Mouse (Mus musculus): ENCODE results near the gene St6gal1. TPM values are rescaled to one million over a fixed set of nuclear protein-coding genes. Genes with fewer than 3 reads are reported as not detected.

The St6gal1 gene
- polyA plus RNA-seq, 1 experiment: 11.5 TPM

DNA sequence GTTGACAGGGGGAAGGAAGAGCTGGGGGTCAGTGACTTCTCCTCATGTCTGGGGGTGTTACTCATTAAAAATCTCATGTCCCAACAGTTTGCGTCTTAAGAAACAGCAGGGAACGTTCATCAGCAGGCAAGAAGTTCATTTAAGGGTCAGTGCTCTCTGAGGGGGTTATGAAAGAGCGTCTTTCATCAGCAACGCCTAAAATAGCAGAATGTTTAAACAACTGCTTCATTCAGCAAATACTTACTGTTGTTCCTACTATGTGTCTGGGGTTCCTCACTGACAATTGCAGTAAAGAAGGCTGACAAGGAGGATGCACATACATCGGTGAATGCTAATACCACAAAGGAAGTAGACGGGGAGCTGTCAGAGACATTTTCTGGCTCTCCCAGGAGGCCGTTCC, 90.2 kb downstream of the St6gal1 start:
- WGBS: 29% methylated on average over 7 of the region's 7 CpGs
- Histone ChIP-seq H3K4me1 (ENCODE audit: control insufficient read depth, insufficient read depth, low read length) (no peaks in the 10 kb centered on the region), H3K4me3 (replicated peaks; ENCODE audit: insufficient read depth, low read depth, low read length) (no peak overlapping the region), H3K27me3 (ENCODE audit: control insufficient read depth, insufficient read depth, low read length) (no peaks in the 10 kb centered on the region), H3K27ac (ENCODE audit: insufficient read depth, low read length) (no peak overlapping the region)
- TF ChIP-seq CTCF (IDR thresholded peaks at IDR 0.05; ENCODE audit: borderline replicate concordance, insufficient read depth, low read depth, low read length) (no peak), POLR2A (IDR thresholded peaks at IDR 0.05; ENCODE audit: borderline replicate concordance, insufficient read depth, low read length) (no peak)
- DNase-seq: no peak

- Histone ChIP-seq H3K27me3 (ENCODE audit: control insufficient read depth, insufficient read depth, low read length) (no peaks in the 10 kb centered on the region), H3K27ac (ENCODE audit: insufficient read depth, low read length) (no peak overlapping the region), H3K4me3 (replicated peaks; ENCODE audit: insufficient read depth, low read depth, low read length) (no peak overlapping the region), H3K4me1 (ENCODE audit: control insufficient read depth, insufficient read depth, low read length) (no peaks in the 10 kb centered on the region)
- DNase-seq: no peak
- WGBS: 81% methylated on average over 7 of the region's 7 CpGs
- no peak for TF ChIP-seq CTCF (IDR thresholded peaks at IDR 0.05; ENCODE audit: borderline replicate concordance, insufficient read depth, low read depth, low read length)
- TF ChIP-seq POLR2A (IDR thresholded peaks at IDR 0.05; ENCODE audit: borderline replicate concordance, insufficient read depth, low read length): no peak
Observed at GRCm38 (mm10) chr16:23317411-23318047, 93.0 kb downstream of the St6gal1 start.

- Histone ChIP-seq H3K27me3 (ENCODE audit: control insufficient read depth, insufficient read depth, low read length) (no peaks in the 10 kb centered on the region), H3K4me1 (ENCODE audit: control insufficient read depth, insufficient read depth, low read length) (no peaks in the 10 kb centered on the region), H3K27ac (ENCODE audit: insufficient read depth, low read length) (no peak overlapping the region), H3K4me3 (replicated peaks; ENCODE audit: insufficient read depth, low read depth, low read length) (no peak overlapping the region)
- 54% methylated on average over 3 of the region's 3 CpGs for WGBS
- TF ChIP-seq CTCF (IDR thresholded peaks at IDR 0.05; ENCODE audit: borderline replicate concordance, insufficient read depth, low read depth, low read length): no peak
- TF ChIP-seq POLR2A (IDR thresholded peaks at IDR 0.05; ENCODE audit: borderline replicate concordance, insufficient read depth, low read length): no peak
- DNase-seq: no peak
Observed at GRCm38 (mm10) chr16:23320025-23320424, 95.5 kb downstream of the St6gal1 start.

DNA sequence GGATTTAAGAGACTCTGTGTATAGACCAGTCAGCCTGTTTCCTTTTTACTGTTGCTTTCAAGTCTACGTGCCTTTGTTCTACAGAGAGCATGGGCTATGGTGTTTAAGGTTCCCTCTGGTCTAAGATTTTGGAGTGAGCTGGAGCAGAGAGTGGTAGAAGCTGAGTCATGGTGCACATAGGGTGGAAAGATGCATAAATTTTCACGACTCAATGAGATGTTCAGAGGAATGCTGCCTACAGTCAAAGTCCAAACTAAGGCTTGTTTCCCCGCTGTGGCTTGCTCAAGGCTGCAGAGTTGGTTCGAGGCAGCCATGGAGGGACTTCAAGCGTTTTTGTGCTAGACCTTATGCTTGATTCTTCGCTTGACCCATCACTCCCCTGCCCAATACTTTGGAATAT, 96.0 kb downstream of the St6gal1 start:
- Histone ChIP-seq H3K27ac (ENCODE audit: insufficient read depth, low read length) (no peak overlapping the region), H3K27me3 (ENCODE audit: control insufficient read depth, insufficient read depth, low read length) (no peaks in the 10 kb centered on the region), H3K4me3 (replicated peaks; ENCODE audit: insufficient read depth, low read depth, low read length) (no peak overlapping the region), H3K4me1 (ENCODE audit: control insufficient read depth, insufficient read depth, low read length) (no peaks in the 10 kb centered on the region)
- no peak for TF ChIP-seq CTCF (IDR thresholded peaks at IDR 0.05; ENCODE audit: borderline replicate concordance, insufficient read depth, low read depth, low read length)
- TF ChIP-seq POLR2A (IDR thresholded peaks at IDR 0.05; ENCODE audit: borderline replicate concordance, insufficient read depth, low read length): no peak
- WGBS: 94% methylated on average over 6 of the region's 6 CpGs
- no peak for DNase-seq

DNA sequence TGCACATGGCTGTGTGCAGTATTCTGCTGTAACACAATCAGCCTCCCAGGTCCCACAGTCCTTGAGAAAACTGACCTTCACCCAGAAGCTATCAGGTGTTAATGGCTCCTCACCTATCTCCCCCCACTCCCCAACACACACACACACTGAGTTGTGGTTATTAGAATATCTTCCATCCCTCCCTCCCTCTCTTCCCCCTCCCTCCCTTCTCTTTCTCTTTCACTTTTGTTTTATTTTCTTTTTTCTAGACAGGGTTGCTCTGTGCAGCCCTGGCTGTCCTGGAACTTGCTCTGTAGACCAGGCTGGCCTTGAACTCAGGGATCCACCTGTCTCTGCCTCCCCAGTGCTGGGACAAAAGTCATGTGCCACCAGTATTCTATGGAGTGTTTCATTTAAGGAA, 97.9 kb downstream of the St6gal1 start:
- Histone ChIP-seq H3K4me3 (replicated peaks; ENCODE audit: insufficient read depth, low read depth, low read length) (no peak overlapping the region), H3K27ac (ENCODE audit: insufficient read depth, low read length) (no peak overlapping the region), H3K27me3 (ENCODE audit: control insufficient read depth, insufficient read depth, low read length) (no peaks in the 10 kb centered on the region), H3K4me1 (ENCODE audit: control insufficient read depth, insufficient read depth, low read length) (no peaks in the 10 kb centered on the region)
- DNase-seq: no peak
- TF ChIP-seq POLR2A (IDR thresholded peaks at IDR 0.05; ENCODE audit: borderline replicate concordance, insufficient read depth, low read length) (no peak), CTCF (IDR thresholded peaks at IDR 0.05; ENCODE audit: borderline replicate concordance, insufficient read depth, low read depth, low read length) (no peak)

DNA sequence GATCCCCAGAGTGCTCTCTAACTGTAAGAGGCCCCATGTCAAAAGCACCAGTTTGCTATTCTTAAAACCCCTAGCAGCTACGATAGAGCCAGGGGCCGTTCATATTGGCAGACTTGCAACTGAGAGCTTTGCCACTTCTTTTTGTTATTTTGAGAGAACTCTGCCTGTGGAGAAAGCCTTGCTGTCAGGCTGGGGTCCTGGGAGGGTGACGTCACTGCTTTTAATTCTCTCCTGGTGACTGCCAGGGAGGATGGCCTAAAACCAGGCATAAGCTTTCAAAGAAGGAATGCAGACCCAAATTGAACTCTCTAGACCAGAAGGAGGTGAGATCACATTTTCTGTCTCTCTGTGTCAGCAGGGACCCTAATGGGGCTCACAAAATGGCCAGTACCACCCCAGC, 99.4 kb downstream of the St6gal1 start:
- H3K4me3 ChIP-seq (replicated peaks; ENCODE audit: insufficient read depth, low read depth, low read length): no peak overlapping the region
- H3K27me3 ChIP-seq (ENCODE audit: control insufficient read depth, insufficient read depth, low read length): no peaks in the 10 kb centered on the region
- 27% methylated on average over 3 of the region's 3 CpGs for WGBS
- TF ChIP-seq POLR2A (IDR thresholded peaks at IDR 0.05; ENCODE audit: borderline replicate concordance, insufficient read depth, low read length): no peak
- no peak for TF ChIP-seq CTCF (IDR thresholded peaks at IDR 0.05; ENCODE audit: borderline replicate concordance, insufficient read depth, low read depth, low read length)
- no peak for DNase-seq
- H3K27ac ChIP-seq (ENCODE audit: insufficient read depth, low read length): no peak overlapping the region
- no peaks in the 10 kb centered on the region for H3K4me1 ChIP-seq (ENCODE audit: control insufficient read depth, insufficient read depth, low read length)

DNA sequence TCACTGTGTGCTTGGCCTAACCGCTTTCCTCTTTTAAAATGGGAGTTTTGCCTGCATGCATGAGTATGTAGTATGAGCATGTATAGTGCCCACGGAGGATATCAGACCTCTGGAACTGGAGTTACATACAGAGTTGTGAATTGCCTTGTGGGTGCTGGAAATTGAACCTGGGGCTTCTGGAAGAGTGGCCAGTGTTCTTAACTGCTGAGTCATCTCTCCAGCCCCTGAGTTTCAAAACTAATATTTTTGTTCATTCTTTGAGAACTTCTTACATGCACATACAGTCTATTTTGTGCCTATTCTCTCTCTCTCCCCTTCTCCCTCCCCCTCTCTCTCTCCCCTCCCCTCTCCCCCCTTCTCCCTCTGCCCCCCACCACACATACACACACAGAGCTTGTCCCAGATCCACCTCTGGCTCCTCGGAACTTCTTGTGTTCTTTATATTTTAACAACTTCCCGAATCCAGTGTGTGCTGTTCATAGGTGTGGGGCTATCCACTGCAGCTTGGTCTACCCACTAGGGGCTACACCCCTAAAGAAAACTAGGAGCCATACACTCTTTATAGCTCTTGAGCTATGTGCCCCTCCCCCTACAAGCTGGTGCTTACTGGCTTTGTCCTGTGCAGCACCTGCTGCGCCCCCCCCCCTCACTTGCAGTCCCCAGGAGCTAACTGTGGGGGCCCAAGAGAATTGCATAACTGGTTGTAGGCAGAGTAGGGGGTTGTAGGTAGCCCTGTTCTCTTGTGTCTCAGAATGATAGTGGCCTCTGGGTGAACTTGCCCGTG, 100.5 kb downstream of the St6gal1 start:
- Histone ChIP-seq H3K4me1 (ENCODE audit: control insufficient read depth, insufficient read depth, low read length) (no peaks in the 10 kb centered on the region), H3K4me3 (replicated peaks; ENCODE audit: insufficient read depth, low read depth, low read length) (no peak overlapping the region), H3K27ac (ENCODE audit: insufficient read depth, low read length) (no peak overlapping the region), H3K27me3 (ENCODE audit: control insufficient read depth, insufficient read depth, low read length) (no peaks in the 10 kb centered on the region)
- 82% methylated on average over 6 of the region's 6 CpGs for WGBS
- TF ChIP-seq POLR2A (IDR thresholded peaks at IDR 0.05; ENCODE audit: borderline replicate concordance, insufficient read depth, low read length) (no peak), CTCF (IDR thresholded peaks at IDR 0.05; ENCODE audit: borderline replicate concordance, insufficient read depth, low read depth, low read length) (no peak)
- no peak for DNase-seq

DNA sequence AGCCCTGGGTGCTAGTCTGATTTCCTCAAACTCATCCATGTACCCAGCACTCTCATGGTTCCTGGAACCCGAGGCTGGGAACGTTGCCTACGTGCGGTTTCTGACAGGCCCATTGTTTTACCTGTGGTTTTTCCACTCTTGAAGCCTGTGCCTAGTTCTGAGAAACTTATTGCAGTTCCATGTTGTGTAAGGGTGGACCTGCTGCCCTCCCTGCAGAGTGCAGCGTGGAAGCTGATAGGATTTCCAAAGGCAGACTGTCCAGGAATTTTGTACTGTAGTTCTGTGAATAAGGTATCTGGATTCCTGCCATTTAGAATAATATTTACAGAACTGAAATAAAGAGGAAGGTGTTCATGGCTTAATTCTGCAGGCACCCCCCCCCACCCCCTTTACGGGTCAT, 102.1 kb downstream of the St6gal1 start:
- no peak for TF ChIP-seq POLR2A (IDR thresholded peaks at IDR 0.05; ENCODE audit: borderline replicate concordance, insufficient read depth, low read length)
- no peak for TF ChIP-seq CTCF (IDR thresholded peaks at IDR 0.05; ENCODE audit: borderline replicate concordance, insufficient read depth, low read depth, low read length)
- Histone ChIP-seq H3K27me3 (ENCODE audit: control insufficient read depth, insufficient read depth, low read length) (no peaks in the 10 kb centered on the region), H3K27ac (ENCODE audit: insufficient read depth, low read length) (no peak overlapping the region), H3K4me1 (ENCODE audit: control insufficient read depth, insufficient read depth, low read length) (no peaks in the 10 kb centered on the region), H3K4me3 (replicated peaks; ENCODE audit: insufficient read depth, low read depth, low read length) (no peak overlapping the region)
- no peak for DNase-seq
- WGBS: 92% methylated on average over 6 of the region's 6 CpGs
